Mouse (Mus musculus) olfactory bulb, adult 2 months (tissue): Measurements from ENCODE around the gene Hspb9. TPM values are rescaled to one million over a fixed set of nuclear protein-coding genes. Genes with fewer than 3 reads are reported as not detected.

Source experiments
- H3K27ac ChIP-seq: fragments of 200-500 bp; 2 replicates; pipeline ENCODE4 v1.5.1; 2012; ENCODE audit warnings: low read depth, low read length; ENCODE audit not compliant: insufficient read depth
- H3K4me1 ChIP-seq: fragments of 200-500 bp; 2 replicates; pipeline ENCODE4 v1.6.1; 2012; ENCODE audit warnings: low read length; ENCODE audit not compliant: control insufficient read depth, insufficient read depth
- H3K4me3 ChIP-seq: fragments of 200-500 bp; 2 replicates; pipeline ENCODE4 v1.5.1; 2012; ENCODE audit warnings: mild to moderate bottlenecking, low read depth, low read length, moderate library complexity; ENCODE audit not compliant: insufficient read depth
- CTCF ChIP-seq: fragments of 200-500 bp; IDR thresholded peaks from 2 replicates; pipeline ENCODE4 v1.5.1; 2012; ENCODE audit warnings: low read depth, mild to moderate bottlenecking, low read length, moderate library complexity; ENCODE audit not compliant: insufficient read depth
- POLR2A ChIP-seq: fragments of 200-500 bp; IDR thresholded peaks from 2 replicates; pipeline ENCODE4 v1.6.1; 2012; ENCODE audit warnings: mild to moderate bottlenecking, low read depth, low read length, moderate library complexity; ENCODE audit not compliant: insufficient read depth
- WGBS: fragments of 180-500 bp; shearing (Covaris S2); methylation state at CpG from one replicate; pipeline ENCODE4 v1.1.7; 2018; 5-methylcytosine and 5-hydroxymethylcytosine counted together
- polyA plus RNA-seq: library from polyadenylated mRNA; stranded (reverse); fragments of >200 nt; gene quantifications from 2 replicates; pipeline ENCODE4 v1.2.4, GENCODE M21; 2012; ENCODE audit warnings: low replicate concordance; ENCODE audit not compliant: missing spikeins, insufficient read depth, insufficient read length

The Hspb9 gene
- not detected in 2 replicates for polyA plus RNA-seq

DNA sequence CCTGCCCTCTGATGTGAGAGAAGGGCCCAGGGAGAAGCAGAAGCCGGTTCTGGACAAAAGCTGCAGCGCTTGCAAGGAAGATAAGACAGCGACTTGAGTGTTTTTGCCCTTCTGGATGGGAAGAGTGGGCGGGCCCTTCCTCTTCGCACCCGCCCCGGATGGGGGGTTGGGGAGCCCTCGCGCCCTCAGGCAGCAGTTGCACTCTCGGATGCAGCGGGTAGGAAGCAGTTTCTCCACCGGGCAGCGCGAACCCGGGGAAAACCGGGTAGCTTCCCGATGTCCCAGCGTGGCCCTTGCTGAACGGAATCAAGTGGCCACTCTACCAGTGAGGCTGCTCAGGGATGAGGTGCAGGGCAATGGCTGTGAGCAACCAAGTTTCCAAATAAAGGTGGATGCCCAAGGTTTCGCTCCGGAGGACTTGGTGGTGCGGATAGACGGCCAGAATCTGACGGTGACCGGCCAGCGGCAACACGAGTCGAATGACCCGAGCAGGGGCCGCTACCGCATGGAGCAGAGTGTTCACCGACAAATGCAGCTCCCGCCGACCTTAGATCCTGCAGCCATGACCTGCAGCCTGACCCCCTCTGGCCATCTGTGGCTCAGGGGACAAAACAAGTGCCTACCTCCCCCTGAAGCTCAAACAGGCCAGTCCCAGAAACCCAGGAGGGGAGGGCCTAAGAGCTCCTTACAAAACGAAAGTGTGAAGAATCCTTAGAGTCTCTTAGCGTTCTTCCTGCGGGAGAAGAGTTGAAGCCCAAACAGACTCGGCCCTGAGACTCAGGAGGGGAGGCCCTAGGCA, at the start of gene Hspb9:
TSS of gene Hspb9 (plus strand) at position 116 of the 799 bp plus-strand sequence.
- H3K4me3 ChIP-seq: peak within 1 kb of the TSS; percentile 26
- WGBS: 17% methylated on average over 38 of the region's 38 CpGs
- TF ChIP-seq POLR2A: peak; percentile 52; the same call in 1 of the 2 replicates
- no peak for TF ChIP-seq CTCF
- peaks cover 42% of the 10 kb centered on the region for H3K4me1 ChIP-seq
- peak within 1 kb of the TSS; percentile 76 for H3K27ac ChIP-seq

DNA sequence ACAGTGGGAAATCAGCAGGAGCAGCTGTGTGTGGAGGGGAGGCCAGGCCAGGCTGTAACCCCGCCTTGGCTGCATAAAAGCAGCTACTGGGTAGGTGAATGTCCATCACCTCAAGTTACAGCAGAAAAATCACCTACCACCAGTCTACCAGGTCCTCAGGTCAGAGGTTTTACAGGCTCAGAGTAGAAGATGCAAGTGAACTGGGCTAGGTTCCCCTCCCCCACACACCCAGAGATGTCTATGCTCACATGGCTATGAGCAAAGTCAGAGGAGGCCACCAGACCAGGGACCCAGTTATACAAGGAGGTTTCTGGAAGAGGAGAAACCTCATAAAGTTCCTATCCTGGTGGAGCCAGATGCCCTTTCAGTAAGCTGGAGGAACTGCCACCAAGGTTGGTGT, 42.6 kb upstream of the Hspb9 start:
- TF ChIP-seq CTCF (no peak), POLR2A (no peak)
- Histone ChIP-seq H3K27ac (no peak overlapping the region), H3K4me3 (no peak overlapping the region), H3K4me1 (peaks cover 10% of the 10 kb centered on the region)
- 88% methylated on average over 1 of the region's 1 CpGs for WGBS

DNA sequence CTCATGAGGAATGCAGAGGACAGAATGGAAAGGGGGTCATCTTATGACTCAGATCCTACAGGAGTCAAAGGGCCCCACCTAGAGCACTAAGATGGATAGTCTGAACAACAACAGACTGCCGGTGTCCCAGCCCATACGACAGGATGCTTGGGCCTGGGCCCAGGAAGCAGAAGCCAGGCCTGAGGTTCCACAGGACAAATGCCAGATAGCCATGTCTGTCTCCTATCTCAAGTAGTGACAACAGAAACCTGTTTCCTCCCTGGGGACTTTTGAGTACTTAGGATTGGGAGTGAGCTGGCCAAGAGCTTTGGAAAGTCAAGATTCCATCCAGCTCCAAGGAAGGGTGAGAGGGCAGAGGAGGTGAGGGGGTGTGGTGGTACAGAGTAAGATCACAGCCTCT, 41.7 kb upstream of the Hspb9 start:
- WGBS: 95% methylated on average over 2 of the region's 2 CpGs
- Histone ChIP-seq H3K27ac (no peak overlapping the region), H3K4me1 (peaks cover 10% of the 10 kb centered on the region), H3K4me3 (no peak overlapping the region)
- TF ChIP-seq POLR2A (no peak), CTCF (no peak)

DNA sequence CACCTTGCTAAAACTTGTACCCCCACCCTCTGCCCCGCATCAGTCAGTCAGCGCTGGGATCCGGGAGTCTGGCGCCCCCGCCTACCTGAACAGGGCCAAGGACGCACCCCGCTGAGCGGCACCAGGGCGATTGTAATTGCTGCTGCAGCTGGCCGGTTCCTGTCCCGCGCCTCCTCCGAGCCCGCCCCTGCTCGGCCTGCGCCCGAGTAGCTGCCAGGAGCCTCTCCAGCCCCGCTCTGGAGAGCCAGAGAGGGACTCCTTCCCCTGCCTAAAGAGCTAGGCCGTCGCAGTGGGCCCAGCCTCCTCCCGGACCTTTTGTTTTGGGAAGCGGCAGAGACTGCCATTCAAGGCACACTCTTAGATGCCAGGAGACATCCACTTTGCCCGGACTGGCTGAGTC, 40.5 kb upstream of the Hspb9 start:
- 16% methylated on average over 23 of the region's 23 CpGs for WGBS

DNA sequence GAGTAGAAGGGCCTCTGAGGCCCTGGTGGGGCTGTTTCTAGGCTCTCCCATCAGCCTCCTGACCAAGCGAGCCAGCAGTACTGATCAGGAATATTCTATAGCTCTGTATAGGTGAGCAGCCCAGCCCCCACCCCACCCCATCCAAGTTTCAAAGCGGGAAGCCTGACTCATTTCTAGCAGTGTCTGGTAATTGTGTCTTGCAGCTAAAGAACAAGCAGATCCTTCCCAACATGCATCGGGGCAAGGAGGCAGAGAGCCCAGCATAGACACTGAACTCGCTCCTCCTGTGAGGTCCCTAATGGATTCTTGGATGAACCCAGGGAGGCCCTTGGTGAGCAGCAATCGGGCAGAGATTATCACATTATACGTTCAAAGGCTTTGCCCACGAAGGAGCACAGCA, 35.8 kb upstream of the Hspb9 start:
- 28% methylated on average over 7 of the region's 7 CpGs for WGBS
- Histone ChIP-seq H3K4me1 (peaks cover 20% of the 10 kb centered on the region), H3K27ac (peak overlapping the region; percentile 72), H3K4me3 (no peak overlapping the region)
- TF ChIP-seq CTCF (no peak), POLR2A (no peak)

More for the DNA sequence above, 40.5 kb upstream of the Hspb9 start:
- Histone ChIP-seq H3K4me3 (no peak overlapping the region), H3K4me1 (peaks cover 20% of the 10 kb centered on the region), H3K27ac (no peak overlapping the region)
- no peak for TF ChIP-seq POLR2A

DNA sequence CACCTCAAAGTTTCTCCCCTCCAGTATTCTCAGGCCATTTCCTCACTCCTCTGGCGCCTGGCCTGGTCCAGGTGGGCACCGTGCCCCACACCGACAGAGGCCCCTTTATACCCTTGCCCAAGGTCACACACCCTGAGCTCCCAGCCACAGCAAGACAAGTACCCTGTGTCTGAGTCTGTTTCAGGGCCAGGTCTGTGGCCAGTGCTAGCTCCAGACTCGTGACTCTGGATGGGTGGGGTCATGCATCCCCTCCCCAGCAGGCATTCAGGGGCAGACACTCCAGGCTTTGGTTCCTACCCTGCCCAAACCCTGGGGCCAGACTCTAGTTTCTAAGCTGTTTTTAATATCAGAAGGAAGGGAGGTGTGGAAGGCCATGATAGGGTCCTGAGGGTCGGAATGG, 31.8 kb upstream of the Hspb9 start:
- H3K4me1 ChIP-seq: peaks cover 11% of the 10 kb centered on the region
- no peak overlapping the region for H3K4me3 ChIP-seq
- TF ChIP-seq CTCF (no peak), POLR2A (no peak)
- 79% methylated on average over 5 of the region's 5 CpGs for WGBS
- H3K27ac ChIP-seq: no peak overlapping the region

DNA sequence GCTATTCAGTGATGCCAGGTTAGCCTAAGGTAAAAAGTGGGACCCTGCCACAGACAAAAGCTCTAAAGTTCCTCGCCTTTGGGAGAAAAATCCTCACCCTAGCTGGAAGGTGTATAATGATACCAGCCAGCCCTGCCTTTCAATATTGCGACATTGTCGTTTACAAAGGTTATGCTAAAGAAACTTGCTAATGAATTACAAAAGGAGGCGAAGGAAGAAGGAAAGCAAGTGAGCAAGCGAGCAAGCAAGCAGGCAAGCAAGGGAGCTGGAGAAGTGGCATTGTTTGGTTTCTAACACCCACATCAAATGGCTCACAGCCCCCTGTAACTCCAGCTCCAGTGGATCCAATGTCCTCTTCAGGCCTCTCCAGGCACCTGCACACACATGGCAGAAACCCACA, 31.1 kb upstream of the Hspb9 start:
- Histone ChIP-seq H3K4me3 (no peak overlapping the region), H3K4me1 (peaks cover 7% of the 10 kb centered on the region), H3K27ac (no peak overlapping the region)
- WGBS: 86% methylated on average over 5 of the region's 5 CpGs
- no peak for TF ChIP-seq POLR2A

DNA sequence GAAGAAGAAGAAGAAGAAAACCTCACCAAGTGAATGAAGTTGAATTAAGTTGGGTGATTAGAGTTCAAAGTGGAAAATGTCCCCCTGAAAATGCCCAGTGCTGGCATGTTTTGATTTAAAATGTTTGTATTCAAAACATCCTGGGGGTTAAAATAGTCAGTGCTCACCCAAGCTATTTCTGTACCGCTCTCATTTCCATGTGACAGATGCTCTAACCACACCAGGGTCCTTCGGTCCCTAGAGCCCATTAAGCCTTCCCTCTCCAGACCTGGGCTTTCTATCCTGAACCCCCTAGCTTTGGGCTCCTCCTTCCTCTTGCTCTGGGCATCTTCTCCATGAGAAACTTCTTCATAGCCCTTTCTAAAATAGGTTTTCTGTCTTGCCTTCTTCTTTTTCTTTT, 29.6 kb upstream of the Hspb9 start:
- no peak overlapping the region for H3K4me3 ChIP-seq
- TF ChIP-seq CTCF (no peak), POLR2A (no peak)
- WGBS: 81% methylated on average over 2 of the region's 2 CpGs
- H3K4me1 ChIP-seq: no peaks in the 10 kb centered on the region
- H3K27ac ChIP-seq: no peak overlapping the region

DNA sequence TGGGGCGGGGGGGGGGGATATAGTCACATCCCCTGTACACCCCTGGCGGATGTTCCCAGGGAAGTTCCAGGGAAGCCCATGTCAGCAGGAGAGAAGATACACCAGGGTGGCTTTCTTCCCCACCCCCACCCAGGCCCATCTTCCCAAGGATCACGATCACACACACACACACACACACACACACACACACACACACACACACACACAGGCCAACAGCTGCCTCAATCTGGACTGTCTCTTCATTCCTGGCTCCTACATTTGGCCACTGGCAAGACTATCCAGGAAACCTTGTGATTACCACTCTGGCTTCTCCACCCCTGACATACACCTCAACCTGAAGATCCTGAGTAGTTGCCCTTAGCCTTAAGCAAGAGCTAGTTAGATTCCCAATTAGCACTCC, 28.3 kb upstream of the Hspb9 start:
- 0 out of 2 replicates have a peak, but pooled peaks cover 4% of the 10 kb centered on the region for H3K4me1 ChIP-seq
- H3K4me3 ChIP-seq: no peak overlapping the region
- TF ChIP-seq POLR2A: no peak
- TF ChIP-seq CTCF: no peak
- no peak overlapping the region for H3K27ac ChIP-seq
- WGBS: 85% methylated on average over 3 of the region's 3 CpGs

DNA sequence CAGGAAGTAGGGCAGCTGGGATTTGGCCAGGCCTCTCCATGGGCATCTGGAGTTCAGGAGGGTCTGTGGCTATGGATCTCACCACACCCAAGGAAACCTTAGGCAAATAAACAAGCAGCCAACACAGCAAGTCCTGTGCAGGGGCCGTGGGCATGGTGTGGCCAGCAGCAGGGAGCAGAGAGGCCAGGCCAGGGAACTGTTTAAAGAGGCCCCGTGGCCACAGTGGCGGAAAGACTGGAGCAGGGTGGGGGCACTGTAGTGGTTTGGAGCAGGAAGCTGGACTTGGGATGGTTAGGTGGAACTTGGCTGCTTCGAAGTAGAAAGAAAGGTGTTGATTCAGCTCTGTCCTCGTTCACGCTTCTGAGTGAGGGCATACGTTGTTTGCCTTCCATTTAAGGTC, 26.4 kb upstream of the Hspb9 start:
- TF ChIP-seq POLR2A (no peak), CTCF (no peak)
- WGBS: 92% methylated on average over 7 of the region's 7 CpGs
- H3K4me3 ChIP-seq: no peak overlapping the region
- H3K4me1 ChIP-seq: 0 out of 2 replicates have a peak, but pooled peaks cover 16% of the 10 kb centered on the region
- H3K27ac ChIP-seq: no peak overlapping the region
